Mouse (Mus musculus) CH12.LX (cell line): ENCODE data around the gene Efna3. TPM values are rescaled to one million over a fixed set of nuclear protein-coding genes. Genes with fewer than 3 reads are reported as not detected.

Source experiments
- DNase-seq: peaks from one replicate; pipeline ENCODE4 v3.0.0-alpha.2; 2013; ENCODE audit errors: extremely low read depth
- H3K27ac ChIP-seq: 2 replicates; pipeline ENCODE4 v1.5.1; 2012; ENCODE audit warnings: low read depth, mild to moderate bottlenecking, control low read depth, moderate library complexity; ENCODE audit not compliant: insufficient read depth
- H3K27me3 ChIP-seq: replicated peaks from 2 replicates; pipeline ENCODE3; 2012; ENCODE audit warnings: inconsistent platforms
- H3K36me3 ChIP-seq, 2 experiments: replicated peaks in 1 of 2; 2 replicates each; pipeline versions ENCODE3 to v1.6.1; 2012; ENCODE audit warnings: inconsistent platforms in 1 of 2, low read length in 1 of 2, mild to moderate bottlenecking in 1 of 2, mixed read lengths in 1 of 2, moderate library complexity in 1 of 2; ENCODE audit not compliant: control insufficient read depth in 1 of 2, insufficient read depth in 1 of 2
- H3K4me1 ChIP-seq, 2 experiments: 2 replicates each; pipeline ENCODE4 v1.6.1; 2012; ENCODE audit warnings: inconsistent platforms in 1 of 2, moderate library complexity in 1 of 2; ENCODE audit not compliant: insufficient read depth in 2 of 2, control insufficient read depth in 1 of 2
- H3K4me2 ChIP-seq: 2 replicates; pipeline ENCODE4 v1.6.1; 2012; ENCODE audit warnings: low read depth, mild to moderate bottlenecking, control low read depth; ENCODE audit not compliant: poor library complexity, insufficient read depth, severe bottlenecking
- H3K4me3 ChIP-seq, 3 experiments: fragments of 150-350 bp in 1 of 3; sonication (generic) in 1 of 3; replicated peaks in 1 of 3; 2 replicates each; pipeline versions ENCODE3 to v1.5.1; 2011 to 2012; ENCODE audit warnings: low read depth in 2 of 3, low read length in 2 of 3, mild to moderate bottlenecking in 2 of 3, moderate library complexity in 2 of 3, control low read depth in 1 of 3, improper control_type of control experiment in 1 of 3, inconsistent platforms in 1 of 3, mixed read lengths in 1 of 3; ENCODE audit not compliant: poor library complexity in 1 of 3
- H3K79me2 ChIP-seq: replicated peaks from 2 replicates; pipeline ENCODE4 v1.6.1; 2012; ENCODE audit warnings: mild to moderate bottlenecking, moderate library complexity; ENCODE audit not compliant: control insufficient read depth, poor library complexity, insufficient read depth, severe bottlenecking; ENCODE audit errors: extremely low read depth
- H3K9ac ChIP-seq: 2 replicates; pipeline ENCODE4 v1.6.1; 2012; ENCODE audit warnings: low read depth, mild to moderate bottlenecking, control low read depth, moderate library complexity; ENCODE audit not compliant: insufficient read depth
- H3K9me3 ChIP-seq: replicated peaks from 2 replicates; pipeline ENCODE3; 2012; ENCODE audit warnings: low read length, inconsistent platforms, mixed read lengths
- BHLHE40 ChIP-seq: IDR thresholded peaks from 2 replicates; pipeline ENCODE4 v1.6.1; 2011; ENCODE audit warnings: mild to moderate bottlenecking, low read depth, low read length, improper control_type of control experiment
- CHD1 ChIP-seq: IDR thresholded peaks from 2 replicates; pipeline ENCODE4 v1.6.1; 2012; ENCODE audit warnings: low read depth, low read length, improper control_type of control experiment, inconsistent platforms
- ELF1 ChIP-seq: IDR thresholded peaks from 2 replicates; pipeline ENCODE4 v1.6.1; 2014; ENCODE audit warnings: low read depth, mild to moderate bottlenecking, inconsistent platforms, low read length, improper control_type of control experiment
- ETS1 ChIP-seq: conservative IDR thresholded peaks from 2 replicates; pipeline ENCODE4 v1.6.1; 2012; ENCODE audit warnings: low read depth, mild to moderate bottlenecking, inconsistent platforms, low read length, improper control_type of control experiment, moderate library complexity
- GABPA ChIP-seq: IDR thresholded peaks from 2 replicates; pipeline ENCODE4 v1.6.1; 2012; ENCODE audit warnings: low read depth, low read length, improper control_type of control experiment, inconsistent platforms; ENCODE audit not compliant: insufficient replicate concordance
- JUND ChIP-seq: conservative IDR thresholded peaks from 2 replicates; pipeline ENCODE4 v1.6.1; 2011; ENCODE audit warnings: low read depth, low read length, improper control_type of control experiment
- KAT2A ChIP-seq: IDR thresholded peaks from 2 replicates; pipeline ENCODE4 v1.6.1; 2012; ENCODE audit warnings: low read length, improper control_type of control experiment, inconsistent platforms; ENCODE audit not compliant: insufficient replicate concordance
- MAFK ChIP-seq: IDR thresholded peaks from 2 replicates; pipeline ENCODE4 v1.6.1; 2011; ENCODE audit warnings: low read length, improper control_type of control experiment; ENCODE audit not compliant: insufficient replicate concordance
- MEF2A ChIP-seq: IDR thresholded peaks from 2 replicates; pipeline ENCODE4 v1.6.1; 2014; ENCODE audit warnings: low read depth, mild to moderate bottlenecking, inconsistent platforms, low read length, improper control_type of control experiment, borderline replicate concordance
- MXI1 ChIP-seq: IDR thresholded peaks from 2 replicates; pipeline ENCODE4 v1.6.1; 2011; ENCODE audit warnings: mild to moderate bottlenecking, low read depth, low read length, improper control_type of control experiment
- NELFE ChIP-seq: IDR thresholded peaks from 2 replicates; pipeline ENCODE4 v1.6.1; 2011; ENCODE audit warnings: low read depth, low read length, improper control_type of control experiment
- PAX5 ChIP-seq: IDR thresholded peaks from 2 replicates; pipeline ENCODE4 v1.6.1; 2012; ENCODE audit warnings: low read length, inconsistent platforms, mixed read lengths
- POLR2AphosphoS2 ChIP-seq: IDR thresholded peaks from 2 replicates; pipeline ENCODE4 v1.6.1; 2011; ENCODE audit warnings: low read depth, low read length, improper control_type of control experiment
- RAD21 ChIP-seq: IDR thresholded peaks from 2 replicates; pipeline ENCODE4 v1.6.1; 2011; ENCODE audit warnings: low read depth, mild to moderate bottlenecking, low read length, improper control_type of control experiment, moderate library complexity
- SIN3A ChIP-seq: IDR thresholded peaks from 2 replicates; pipeline ENCODE4 v1.6.1; 2012; ENCODE audit warnings: low read length, improper control_type of control experiment, inconsistent platforms
- SMC3 ChIP-seq: IDR thresholded peaks from 2 replicates; pipeline ENCODE4 v1.6.1; 2011; ENCODE audit warnings: low read depth, low read length, improper control_type of control experiment
- TBP ChIP-seq: conservative IDR thresholded peaks from 2 replicates; pipeline ENCODE4 v1.6.1; 2011; ENCODE audit warnings: low read depth, low read length, improper control_type of control experiment
- UBTF ChIP-seq: IDR thresholded peaks from 2 replicates; pipeline ENCODE4 v1.6.1; 2012; ENCODE audit warnings: low read depth, mild to moderate bottlenecking, inconsistent platforms, low read length, improper control_type of control experiment, moderate library complexity
- USF1 ChIP-seq: IDR thresholded peaks from 2 replicates; pipeline ENCODE4 v1.6.1; 2014; ENCODE audit warnings: low read depth, mild to moderate bottlenecking, inconsistent platforms, low read length, improper control_type of control experiment
- USF2 ChIP-seq: conservative IDR thresholded peaks from 2 replicates; pipeline ENCODE4 v1.6.1; 2011; ENCODE audit warnings: low read depth, low read length, improper control_type of control experiment
- ZC3H11A ChIP-seq: IDR thresholded peaks from 2 replicates; pipeline ENCODE4 v1.6.1; 2012; ENCODE audit warnings: low read depth, mild to moderate bottlenecking, inconsistent platforms, low read length, improper control_type of control experiment
- ZKSCAN1 ChIP-seq: IDR thresholded peaks from 2 replicates; pipeline ENCODE4 v1.6.1; 2012; ENCODE audit warnings: low read depth, inconsistent platforms, low read length, improper control_type of control experiment, borderline replicate concordance
- ZMIZ1 ChIP-seq: IDR thresholded peaks from 2 replicates; pipeline ENCODE4 v1.6.1; 2012; ENCODE audit warnings: low read depth, mild to moderate bottlenecking, inconsistent platforms, low read length, improper control_type of control experiment
- ZNF384 ChIP-seq: IDR thresholded peaks from 2 replicates; pipeline ENCODE4 v1.6.1; 2012; ENCODE audit warnings: low read depth, low read length, improper control_type of control experiment, inconsistent platforms
- dilution Hi-C: fragments of 300-500 bp; cut with MboI; formaldehyde crosslinking; loops from 2 replicates; pipeline ENCODE4 v1.14.3; 2020; ENCODE audit warnings: low sequenced_read_pairs; ENCODE audit not compliant: extremely low pct_unique_long_range_greater_than_20kb, extremely low pct_ligation_motif_present
- in situ Hi-C: fragments of 300-500 bp; cut with MboI; formaldehyde crosslinking; loops from 3 replicates; pipeline ENCODE4 v1.14.3; 2019; ENCODE audit warnings: low sequenced_read_pairs, low pct_ligation_motif_present, low pct_unique_long_range_greater_than_20kb, mixed read lengths
- polyA plus RNA-seq: library from polyadenylated mRNA; unstranded; fragments of >175 nt; gene quantifications from 2 replicates; pipeline ENCODE4 v1.2.1, GENCODE M21; 2012; ENCODE audit warnings: low read depth; ENCODE audit not compliant: insufficient read length
- total RNA-seq, 2 experiments: library from RNA; depleted of rRNA; stranded (reverse); fragments of 300-350 nt in 1 of 2; fragments of >200 nt in 1 of 2; gene quantifications; 2 replicates each; pipeline ENCODE4 v1.2.3; 2012 to 2014

Gene Efna3
- total and polyA plus RNA-seq, 3 experiments: 0.09 to 0.13 TPM; not detected in 1

DNA sequence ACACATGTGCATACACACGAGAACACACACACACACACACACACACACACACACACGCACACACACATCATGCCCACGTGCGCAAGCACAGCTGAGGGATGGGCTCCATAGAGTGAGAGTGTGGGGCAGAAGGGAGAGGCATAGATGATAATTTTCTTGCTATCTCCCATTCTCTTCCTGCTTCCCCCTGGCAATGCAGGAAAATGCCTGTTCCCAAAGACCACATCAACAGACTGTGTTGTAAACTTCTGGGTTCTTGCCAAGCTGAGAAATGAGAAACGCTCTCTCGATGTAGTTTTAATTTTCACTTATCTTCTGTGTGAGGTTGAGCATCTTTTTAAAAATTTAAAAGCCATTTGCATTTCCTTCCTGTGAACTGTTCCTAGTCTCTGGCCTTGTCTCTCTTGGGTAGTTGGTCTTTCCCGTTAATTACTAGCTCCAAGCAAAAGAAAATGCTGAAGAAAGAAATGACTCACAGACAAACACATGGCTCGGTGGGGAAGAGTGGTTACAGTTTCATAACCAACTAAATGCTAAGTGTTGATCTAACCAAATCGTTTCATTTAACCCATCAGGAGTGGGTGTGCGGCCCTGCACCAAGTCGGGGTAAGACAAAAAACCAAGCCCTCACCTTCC is 25.9 kb downstream of the Efna3 start (continued):
- TF ChIP-seq SMC3 (no peak), UBTF (no peak), USF2 (no peak)

DNA sequence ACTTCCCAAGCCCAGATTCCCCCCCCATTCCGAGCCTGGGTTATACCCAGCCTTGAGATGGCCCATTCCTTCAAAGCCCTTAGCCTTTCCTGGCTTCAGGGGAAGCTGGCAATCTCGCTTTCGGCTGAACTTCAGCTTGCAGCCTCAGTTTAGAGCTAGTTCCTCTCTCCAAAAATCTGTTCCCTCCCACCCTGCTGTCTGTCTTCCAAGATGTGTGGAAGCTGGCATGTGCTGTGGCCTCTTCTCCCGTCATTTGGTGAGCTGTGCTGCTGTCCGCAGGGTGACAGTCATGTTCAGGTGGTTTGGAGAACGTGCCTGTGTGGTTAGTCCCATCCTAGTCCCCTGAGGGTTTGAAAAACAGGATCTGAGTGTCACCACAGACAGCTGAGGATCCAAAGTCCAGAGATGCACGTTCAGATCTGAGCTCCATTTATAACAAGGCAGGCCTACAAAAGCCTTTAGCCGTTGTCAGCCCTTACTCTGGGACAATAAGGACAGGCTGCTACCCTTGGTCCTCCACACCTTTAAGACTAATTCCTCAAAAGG is 27.0 kb downstream of the Efna3 start:
- in situ Hi-C loops (loop anchor here (5.0 kb wide), 1 partner anchor 48 kb away; the partner anchor contains the start of genes Krtcap2 and Trim46), dilution Hi-C loops (no loop called here)
- no peaks in the 10 kb centered on the region for H3K79me2 ChIP-seq
- no peaks in the 10 kb centered on the region for H3K36me3 ChIP-seq
- no peaks in the 10 kb centered on the region for H3K9me3 ChIP-seq
- H3K4me3 ChIP-seq: no peak overlapping the region
- H3K4me2 ChIP-seq: no peak overlapping the region
- no peak for DNase-seq
- H3K9ac ChIP-seq: no peak overlapping the region
- no peak overlapping the region for H3K27ac ChIP-seq
- TF ChIP-seq CHD1 (no peak), BHLHE40 (peak; percentile 63), GABPA (no peak), NELFE (no peak), POLR2AphosphoS2 (no peak), ELF1 (no peak)
- H3K4me1 ChIP-seq: peaks cover 7 to 31% of the 10 kb centered on the region in 2 experiments
- H3K27me3 ChIP-seq: no peaks in the 10 kb centered on the region

DNA sequence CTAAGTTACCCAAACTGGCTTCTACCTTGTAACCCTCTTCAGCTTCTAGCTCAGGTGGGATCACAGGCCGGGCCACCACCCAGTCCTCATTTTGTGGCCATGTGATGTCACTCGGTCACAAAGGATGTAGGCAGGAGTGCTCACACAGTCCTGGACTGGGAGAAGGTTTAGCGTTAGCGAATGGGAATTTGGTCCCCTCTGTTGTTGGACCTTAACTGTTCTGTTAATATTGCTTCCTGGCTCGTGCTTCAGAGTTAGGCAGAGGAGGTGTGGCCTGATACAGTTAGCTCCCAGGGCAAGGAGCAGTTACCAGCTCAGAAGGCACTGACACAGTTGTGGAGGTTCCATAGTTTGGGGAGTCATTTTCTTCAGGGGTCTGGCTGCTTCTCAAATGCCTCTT is 28.6 kb downstream of the Efna3 start:
- dilution Hi-C loops: no loop called here
- TF ChIP-seq ETS1: no peak
- no peak for TF ChIP-seq PAX5
- no peak for TF ChIP-seq ZNF384
- TF ChIP-seq TBP: no peak
- no peak for TF ChIP-seq SMC3
- no peak for TF ChIP-seq SIN3A
- TF ChIP-seq GABPA: no peak
- TF ChIP-seq MEF2A: no peak
- TF ChIP-seq USF1: no peak
- TF ChIP-seq BHLHE40: no peak
- no peak for TF ChIP-seq ZKSCAN1
- no peak for TF ChIP-seq ZC3H11A
- TF ChIP-seq JUND: no peak
- TF ChIP-seq ZMIZ1: no peak
- TF ChIP-seq MXI1: no peak
- TF ChIP-seq RAD21: no peak
- TF ChIP-seq NELFE: no peak
- no peak for TF ChIP-seq KAT2A
- TF ChIP-seq MAFK: no peak
- Histone ChIP-seq H3K4me2 (no peak overlapping the region), H3K27me3 (no peaks in the 10 kb centered on the region), H3K9ac (no peak overlapping the region), H3K27ac (no peak overlapping the region), H3K36me3 (no peaks in the 10 kb centered on the region), H3K4me1 (peaks cover 7 to 34% of the 10 kb centered on the region in 2 experiments), H3K79me2 (no peaks in the 10 kb centered on the region), H3K9me3 (no peaks in the 10 kb centered on the region), H3K4me3 (no peak overlapping the region)
- in situ Hi-C loops: no loop called here
- DNase-seq: no peak
